Mouse (Mus musculus) ES-E14 (cell line): Measurements from ENCODE around the gene Nxph3.

Experiments
- HCFC1 ChIP-seq: IDR thresholded peaks from 2 replicates; pipeline ENCODE4 v1.6.1; 2012; ENCODE audit warnings: low read length, inconsistent platforms, borderline replicate concordance; ENCODE audit not compliant: insufficient read depth
- ZC3H11A ChIP-seq: IDR thresholded peaks from 2 replicates; pipeline ENCODE4 v1.6.1; 2012; ENCODE audit warnings: low read depth, mild to moderate bottlenecking, inconsistent platforms, low read length, borderline replicate concordance

DNA sequence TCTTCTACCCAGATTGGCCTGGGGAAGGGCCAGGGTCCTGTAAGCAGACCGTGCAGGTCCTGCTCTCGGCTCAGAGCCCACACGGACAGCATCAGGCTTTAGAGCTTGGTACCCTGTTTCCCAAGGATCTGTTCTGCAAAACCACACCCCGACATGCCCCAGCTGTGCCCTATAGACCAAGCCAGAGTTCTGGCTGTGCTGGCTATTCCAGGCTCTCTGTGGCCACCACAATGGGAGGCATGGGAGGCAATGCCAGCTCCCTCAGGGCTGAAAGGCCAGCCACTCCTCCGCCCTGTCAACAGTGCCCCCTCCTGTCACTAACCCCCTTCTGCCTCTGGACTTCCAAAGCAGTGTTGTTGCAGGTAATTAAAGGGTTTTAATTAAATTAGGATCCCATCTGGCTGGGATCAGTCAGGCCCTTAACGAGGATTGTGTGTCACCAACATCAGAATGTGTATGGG lies 10.1 kb downstream of the Nxph3 start:
- no peak for TF ChIP-seq HCFC1
- TF ChIP-seq ZC3H11A: no peak
